Mouse (Mus musculus) MEL (cell line): Measurements from ENCODE around the gene Pdxk.
A peak's percentile ranks its signal among the peaks of the same experiment; 100 is the strongest.
"Not testable (repeated sequence)": the region's sequence is repeated elsewhere in the genome, so short reads cannot be mapped to it uniquely, and the experiment has no call there.

Source experiments
- GATA1 ChIP-seq: IDR thresholded peaks from 2 replicates; pipeline ENCODE4 v1.6.1; 2011; ENCODE audit warnings: low read depth, low read length, improper control_type of control experiment
- HCFC1 ChIP-seq: IDR thresholded peaks from 2 replicates; pipeline ENCODE4 v1.6.1; 2012; ENCODE audit warnings: low read depth, mild to moderate bottlenecking, inconsistent platforms, low read length, improper control_type of control experiment, moderate library complexity
- KAT2A ChIP-seq: conservative IDR thresholded peaks from 2 replicates; pipeline ENCODE4 v1.6.1; 2012; ENCODE audit warnings: low read depth, low read length, improper control_type of control experiment, inconsistent platforms
- POLR2A ChIP-seq, 2 experiments: IDR thresholded peaks; 2 replicates each; pipeline ENCODE4 v1.6.1; 2011 to 2012; ENCODE audit warnings: low read length in 2 of 2, mild to moderate bottlenecking in 2 of 2, control low read depth in 1 of 2, improper control_type of control experiment in 1 of 2, low read depth in 1 of 2, moderate library complexity in 1 of 2; ENCODE audit not compliant: control insufficient read depth in 1 of 2, insufficient read depth in 1 of 2, poor library complexity in 1 of 2
- USF1 ChIP-seq: IDR thresholded peaks from 2 replicates; pipeline ENCODE4 v1.6.1; 2014; ENCODE audit warnings: low read depth, mild to moderate bottlenecking, inconsistent platforms, low read length, improper control_type of control experiment, moderate library complexity
- ZNF384 ChIP-seq: IDR thresholded peaks from 2 replicates; pipeline ENCODE4 v1.6.1; 2012; ENCODE audit warnings: low read depth, mild to moderate bottlenecking, inconsistent platforms, low read length, improper control_type of control experiment

DNA sequence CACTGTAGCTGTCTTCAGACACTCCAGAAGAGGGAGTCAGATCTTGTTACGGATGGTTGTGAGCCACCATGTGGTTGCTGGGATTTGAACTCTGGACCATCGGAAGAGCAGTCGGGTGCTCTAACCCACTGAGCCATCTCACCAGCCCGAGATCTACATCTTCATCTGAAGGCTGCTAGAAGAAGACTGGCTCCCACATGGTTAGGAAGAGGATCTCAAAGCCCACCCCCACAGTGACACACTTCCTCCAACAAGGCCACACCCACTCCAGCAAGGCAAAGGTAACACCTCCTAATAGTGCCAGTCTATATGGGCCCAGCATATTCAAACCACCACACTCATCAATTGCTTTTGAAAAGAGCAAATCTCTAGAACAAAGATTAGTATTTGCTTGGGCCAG is 49.8 kb downstream of the Pdxk start:
- not testable (repeated sequence) for TF ChIP-seq USF1, KAT2A, HCFC1, GATA1
- TF ChIP-seq POLR2A (IDR thresholded peaks at IDR 0.05; ENCODE audit: control insufficient read depth in 1 of 2, insufficient read depth in 1 of 2, low read depth in 1 of 2, low read length in 2 of 2, poor library complexity in 1 of 2): peak in 1 of 2 experiments; percentile 26; a peak in 1 of 4 replicates
- peak; percentile 7; the same call in 1 of the 2 replicates for TF ChIP-seq ZNF384
